Mouse (Mus musculus): Measurements from ENCODE around the gene Ptpre. TPM values are rescaled to one million over a fixed set of nuclear protein-coding genes. Genes with fewer than 3 reads are reported as not detected.
"Not testable (repeated sequence)": the region's sequence is repeated elsewhere in the genome, so short reads cannot be mapped to it uniquely, and the experiment has no call there.

The Ptpre gene
- polyA plus RNA-seq, 1 experiment from 2014 or later, result 6.9 TPM

GRCm38 (mm10) chr7:135608208-135608607 lies 70.9 kb downstream of the Ptpre start:
- Histone ChIP-seq H3K27ac (no peak overlapping the region), H3K27me3 (ENCODE audit: control insufficient read depth, insufficient read depth, low read length) (no peaks in the 10 kb centered on the region), H3K9ac (no peak overlapping the region), H3K4me3 (replicated peaks; ENCODE audit: low read length) (no peak overlapping the region), H3K9me3 (ENCODE audit: control insufficient read depth, low read length) (no peaks in the 10 kb centered on the region), H3K4me2 (replicated peaks) (no peak overlapping the region), H3K36me3 (replicated peaks; ENCODE audit: control insufficient read depth, insufficient read depth) (no peaks in the 10 kb centered on the region), H3K4me1 (replicated peaks; ENCODE audit: control insufficient read depth, insufficient read depth, low read length) (peaks cover 12% of the 10 kb centered on the region)
- WGBS, result 85% methylated on average over 4 of the region's 4 CpGs
- ATAC-seq (ENCODE audit: low FRiP score) (no peak), DNase-seq (ENCODE audit: low spot score) (no peak)

- ATAC-seq (ENCODE audit: low FRiP score) (no peak), DNase-seq (ENCODE audit: low spot score) (no peak)
- Histone ChIP-seq H3K9ac (no peak overlapping the region), H3K27ac (no peak overlapping the region), H3K9me3 (ENCODE audit: control insufficient read depth, low read length) (no peaks in the 10 kb centered on the region), H3K27me3 (ENCODE audit: control insufficient read depth, insufficient read depth, low read length) (no peaks in the 10 kb centered on the region), H3K4me3 (replicated peaks; ENCODE audit: low read length) (no peak overlapping the region), H3K4me2 (replicated peaks) (no peak overlapping the region), H3K36me3 (replicated peaks; ENCODE audit: control insufficient read depth, insufficient read depth) (no peaks in the 10 kb centered on the region), H3K4me1 (replicated peaks; ENCODE audit: control insufficient read depth, insufficient read depth, low read length) (peaks cover 12% of the 10 kb centered on the region)
- 62% methylated on average over 3 of the region's 3 CpGs for WGBS
Observed at GRCm38 (mm10) chr7:135609028-135609427, 71.7 kb downstream of the Ptpre start.

- Histone ChIP-seq H3K27ac (no peak overlapping the region; the same call in 1 of the 2 replicates), H3K4me3 (replicated peaks; ENCODE audit: low read length) (no peak overlapping the region), H3K4me2 (replicated peaks) (no peak overlapping the region), H3K9me3 (ENCODE audit: control insufficient read depth, low read length) (no peaks in the 10 kb centered on the region), H3K36me3 (replicated peaks; ENCODE audit: control insufficient read depth, insufficient read depth) (no peaks in the 10 kb centered on the region), H3K4me1 (replicated peaks; ENCODE audit: control insufficient read depth, insufficient read depth, low read length) (peaks cover 14% of the 10 kb centered on the region), H3K27me3 (ENCODE audit: control insufficient read depth, insufficient read depth, low read length) (no peaks in the 10 kb centered on the region), H3K9ac (no peak overlapping the region)
- DNase-seq (ENCODE audit: low spot score) (peak; percentile 48), ATAC-seq (ENCODE audit: low FRiP score) (no peak)
- WGBS, result 43% methylated on average over 7 of the region's 7 CpGs
Observed at GRCm38 (mm10) chr7:135609655-135610054, 72.4 kb downstream of the Ptpre start.

- Histone ChIP-seq H3K4me2 (replicated peaks) (no peak overlapping the region), H3K4me1 (replicated peaks; ENCODE audit: control insufficient read depth, insufficient read depth, low read length) (peaks cover 20% of the 10 kb centered on the region), H3K9me3 (ENCODE audit: control insufficient read depth, low read length) (no peaks in the 10 kb centered on the region), H3K9ac (no peak overlapping the region), H3K36me3 (replicated peaks; ENCODE audit: control insufficient read depth, insufficient read depth) (no peaks in the 10 kb centered on the region), H3K27me3 (ENCODE audit: control insufficient read depth, insufficient read depth, low read length) (no peaks in the 10 kb centered on the region), H3K27ac (no peak overlapping the region), H3K4me3 (replicated peaks; ENCODE audit: low read length) (no peak overlapping the region)
- no peak for DNase-seq (ENCODE audit: low spot score)
- ATAC-seq (ENCODE audit: low FRiP score), result no peak
- 48% methylated on average over 16 of the region's 16 CpGs for WGBS
Observed at GRCm38 (mm10) chr7:135612276-135612675, 75.0 kb downstream of the Ptpre start.

- no peak overlapping the region for H3K9ac ChIP-seq
- H3K27ac ChIP-seq, result no peak overlapping the region
- no peaks in the 10 kb centered on the region for H3K27me3 ChIP-seq (ENCODE audit: control insufficient read depth, insufficient read depth, low read length)
- 71% methylated on average over 7 of the region's 7 CpGs for WGBS
- DNase-seq (ENCODE audit: low spot score), result no peak
- peaks cover 25% of the 10 kb centered on the region for H3K4me1 ChIP-seq (replicated peaks; ENCODE audit: control insufficient read depth, insufficient read depth, low read length)
- H3K9me3 ChIP-seq (ENCODE audit: control insufficient read depth, low read length), result no peaks in the 10 kb centered on the region
- no peaks in the 10 kb centered on the region for H3K36me3 ChIP-seq (replicated peaks; ENCODE audit: control insufficient read depth, insufficient read depth)
- H3K4me3 ChIP-seq (replicated peaks; ENCODE audit: low read length), result no peak overlapping the region
- no peak for ATAC-seq (ENCODE audit: low FRiP score)
- H3K4me2 ChIP-seq (replicated peaks), result no peak overlapping the region
Observed at GRCm38 (mm10) chr7:135612801-135613200, 75.5 kb downstream of the Ptpre start.

GRCm38 (mm10) chr7:135613380-135613779 lies 76.1 kb downstream of the Ptpre start:
- Histone ChIP-seq H3K27me3 (ENCODE audit: control insufficient read depth, insufficient read depth, low read length) (no peaks in the 10 kb centered on the region), H3K27ac (no peak overlapping the region), H3K4me1 (replicated peaks; ENCODE audit: control insufficient read depth, insufficient read depth, low read length) (peaks cover 31% of the 10 kb centered on the region), H3K36me3 (replicated peaks; ENCODE audit: control insufficient read depth, insufficient read depth) (no peaks in the 10 kb centered on the region), H3K4me3 (replicated peaks; ENCODE audit: low read length) (no peak overlapping the region), H3K4me2 (replicated peaks) (no peak overlapping the region), H3K9ac (no peak overlapping the region), H3K9me3 (ENCODE audit: control insufficient read depth, low read length) (no peaks in the 10 kb centered on the region)
- 86% methylated on average over 3 of the region's 3 CpGs for WGBS
- ATAC-seq (ENCODE audit: low FRiP score) (no peak), DNase-seq (ENCODE audit: low spot score) (no peak)

GRCm38 (mm10) chr7:135614892-135615291 lies 77.6 kb downstream of the Ptpre start:
- Histone ChIP-seq H3K36me3 (replicated peaks; ENCODE audit: control insufficient read depth, insufficient read depth) (no peaks in the 10 kb centered on the region), H3K9me3 (ENCODE audit: control insufficient read depth, low read length) (no peaks in the 10 kb centered on the region), H3K4me1 (replicated peaks; ENCODE audit: control insufficient read depth, insufficient read depth, low read length) (peaks cover 37% of the 10 kb centered on the region), H3K27me3 (ENCODE audit: control insufficient read depth, insufficient read depth, low read length) (no peaks in the 10 kb centered on the region), H3K9ac (no peak overlapping the region), H3K4me3 (replicated peaks; ENCODE audit: low read length) (no peak overlapping the region), H3K27ac (0 out of 2 replicates have a peak overlapping the region, but pooled peaks have one; percentile 10), H3K4me2 (replicated peaks) (no peak overlapping the region)
- no peak for DNase-seq (ENCODE audit: low spot score)
- WGBS, result 44% methylated on average over 8 of the region's 8 CpGs
- ATAC-seq (ENCODE audit: low FRiP score), result no peak

- DNase-seq (ENCODE audit: low spot score); H3K9me3 ChIP-seq (ENCODE audit: control insufficient read depth, low read length); ATAC-seq (ENCODE audit: low FRiP score): not testable (repeated sequence)
Observed at GRCm38 (mm10) chr7:135616479-135616878, 79.2 kb downstream of the Ptpre start.

GRCm38 (mm10) chr7:135617776-135618175 lies 80.5 kb downstream of the Ptpre start:
- H3K36me3 ChIP-seq (replicated peaks; ENCODE audit: control insufficient read depth, insufficient read depth), result no peaks in the 10 kb centered on the region
- no peak overlapping the region for H3K4me3 ChIP-seq (replicated peaks; ENCODE audit: low read length)
- H3K4me2 ChIP-seq (replicated peaks), result peak overlapping the region; percentile 24
- WGBS, result 33% methylated on average over 11 of the region's 11 CpGs
- peak overlapping the region; percentile 85 for H3K27ac ChIP-seq
- peaks cover 31% of the 10 kb centered on the region for H3K4me1 ChIP-seq (replicated peaks; ENCODE audit: control insufficient read depth, insufficient read depth, low read length)
- DNase-seq (ENCODE audit: low spot score) (peak; percentile 84), ATAC-seq (ENCODE audit: low FRiP score) (peak; percentile 74; the same call in 1 of the 2 replicates)
- no peaks in the 10 kb centered on the region for H3K27me3 ChIP-seq (ENCODE audit: control insufficient read depth, insufficient read depth, low read length)
- H3K9ac ChIP-seq, result 0 out of 2 replicates have a peak overlapping the region, but pooled peaks have one; percentile 8
- no peaks in the 10 kb centered on the region for H3K9me3 ChIP-seq (ENCODE audit: control insufficient read depth, low read length)

More at GRCm38 (mm10) chr7:135616479-135616878, 79.2 kb downstream of the Ptpre start:
- H3K4me1 ChIP-seq (replicated peaks; ENCODE audit: control insufficient read depth, insufficient read depth, low read length), result peaks cover 31% of the 10 kb centered on the region
- H3K27ac ChIP-seq, result 0 out of 2 replicates have a peak overlapping the region, but pooled peaks have one; percentile 85
- not testable (repeated sequence) for H3K4me2 ChIP-seq (replicated peaks); H3K36me3 ChIP-seq (replicated peaks; ENCODE audit: control insufficient read depth, insufficient read depth); H3K27me3 ChIP-seq (ENCODE audit: control insufficient read depth, insufficient read depth, low read length); H3K4me3 ChIP-seq (replicated peaks; ENCODE audit: low read length); H3K9ac ChIP-seq

- Histone ChIP-seq H3K27ac (no peak overlapping the region), H3K4me3 (replicated peaks; ENCODE audit: low read length) (no peak overlapping the region), H3K36me3 (replicated peaks; ENCODE audit: control insufficient read depth, insufficient read depth) (no peaks in the 10 kb centered on the region), H3K4me1 (replicated peaks; ENCODE audit: control insufficient read depth, insufficient read depth, low read length) (peaks cover 25% of the 10 kb centered on the region), H3K9me3 (ENCODE audit: control insufficient read depth, low read length) (no peaks in the 10 kb centered on the region), H3K4me2 (replicated peaks) (no peak overlapping the region), H3K27me3 (ENCODE audit: control insufficient read depth, insufficient read depth, low read length) (no peaks in the 10 kb centered on the region), H3K9ac (no peak overlapping the region)
- ATAC-seq (ENCODE audit: low FRiP score) (no peak), DNase-seq (ENCODE audit: low spot score) (no peak)
- WGBS, result 66% methylated on average over 6 of the region's 6 CpGs
Observed at GRCm38 (mm10) chr7:135621649-135622048, 84.4 kb downstream of the Ptpre start.

Measured in hindbrain, embryonic 14.5 days (tissue).